Mouse (Mus musculus) kidney, embryonic 15.5 days (tissue): ENCODE measurements around the gene Clrn2. TPM values are rescaled to one million over a fixed set of nuclear protein-coding genes. Genes with fewer than 3 reads are reported as not detected.

ENCODE experiments used
- ATAC-seq: fragments of 200-750 bp; cut with Nextera tagmentation; replicated peaks from 2 replicates; pipeline ENCODE4 v1.8.0; 2017; ENCODE audit warnings: moderate TSS enrichment; ENCODE audit not compliant: low FRiP score
- H3K27ac ChIP-seq: fragments of 300-500 bp; sonication (generic); 2 replicates; pipeline ENCODE4 v1.5.1; 2015; ENCODE audit warnings: mild to moderate bottlenecking, inconsistent platforms
- H3K27me3 ChIP-seq: fragments of 300-500 bp; sonication (generic); 2 replicates; pipeline ENCODE4 v1.6.1; 2015; ENCODE audit warnings: inconsistent platforms
- H3K36me3 ChIP-seq: fragments of 300-500 bp; sonication (generic); 2 replicates; pipeline ENCODE4 v1.6.1; 2015; ENCODE audit warnings: inconsistent platforms
- H3K4me1 ChIP-seq: fragments of 300-500 bp; sonication (generic); 2 replicates; pipeline ENCODE4 v1.6.1; 2015; ENCODE audit warnings: inconsistent platforms
- H3K4me2 ChIP-seq: fragments of 300-500 bp; sonication (generic); 2 replicates; pipeline ENCODE4 v1.6.1; 2015; ENCODE audit warnings: moderate library complexity, mild to moderate bottlenecking, inconsistent platforms
- H3K4me3 ChIP-seq: fragments of 300-500 bp; sonication (generic); replicated peaks from 2 replicates; pipeline ENCODE4 v1.5.1; 2015; ENCODE audit warnings: mild to moderate bottlenecking, inconsistent platforms
- H3K9ac ChIP-seq: fragments of 300-500 bp; sonication (generic); 2 replicates; pipeline ENCODE4 v1.6.1; 2015; ENCODE audit warnings: mild to moderate bottlenecking, inconsistent platforms
- H3K9me3 ChIP-seq: fragments of 300-500 bp; sonication (generic); replicated peaks from 2 replicates; pipeline ENCODE4 v1.6.1; 2016; ENCODE audit warnings: inconsistent platforms
- WGBS: fragments of 180-500 bp; shearing (Covaris S2); methylation state at CpG from one replicate; pipeline ENCODE4 v1.1.7; 2015; ENCODE audit warnings: mixed read lengths; 5-methylcytosine and 5-hydroxymethylcytosine counted together
- polyA plus RNA-seq: library from polyadenylated mRNA; unstranded; fragments of >200 nt; fragmentation: Nextera tagmentation; extraction: Ambion mirVana; gene quantifications from 2 replicates; pipeline ENCODE4 v1.2.1, GENCODE M21; 2015

Gene Clrn2
- polyA plus RNA-seq, 1 experiment from 2014 or later, result not detected

DNA sequence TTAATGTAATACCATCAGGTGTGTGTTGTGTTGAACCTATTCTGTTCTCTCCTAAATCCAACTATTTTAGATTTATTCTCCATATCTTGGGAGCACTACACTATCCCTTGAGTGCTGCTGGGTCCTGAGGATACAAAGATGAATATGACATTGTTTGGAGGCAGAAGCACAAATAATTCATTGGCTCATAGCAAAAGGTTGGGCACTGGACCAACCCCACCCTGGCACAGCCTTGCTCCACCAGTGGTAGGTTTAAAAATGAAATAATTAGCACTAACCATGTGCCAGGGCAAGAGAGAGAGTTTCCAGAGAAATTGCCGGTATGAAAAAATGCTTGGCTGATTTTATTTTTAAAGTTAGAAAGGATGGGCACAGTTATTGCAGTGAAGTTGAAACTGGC is 20.0 kb downstream of the Clrn2 start:
- peaks cover 11% of the 10 kb centered on the region for H3K4me1 ChIP-seq
- no peak overlapping the region for H3K27ac ChIP-seq
- no peak overlapping the region for H3K4me2 ChIP-seq
- no peaks in the 10 kb centered on the region for H3K9me3 ChIP-seq
- no peak overlapping the region for H3K9ac ChIP-seq
- H3K4me3 ChIP-seq, result no peak overlapping the region
- H3K36me3 ChIP-seq, result no peaks in the 10 kb centered on the region
- no peaks in the 10 kb centered on the region for H3K27me3 ChIP-seq
- ATAC-seq, result no peak
- WGBS, result 85% methylated on average over 1 of the region's 1 CpGs

DNA sequence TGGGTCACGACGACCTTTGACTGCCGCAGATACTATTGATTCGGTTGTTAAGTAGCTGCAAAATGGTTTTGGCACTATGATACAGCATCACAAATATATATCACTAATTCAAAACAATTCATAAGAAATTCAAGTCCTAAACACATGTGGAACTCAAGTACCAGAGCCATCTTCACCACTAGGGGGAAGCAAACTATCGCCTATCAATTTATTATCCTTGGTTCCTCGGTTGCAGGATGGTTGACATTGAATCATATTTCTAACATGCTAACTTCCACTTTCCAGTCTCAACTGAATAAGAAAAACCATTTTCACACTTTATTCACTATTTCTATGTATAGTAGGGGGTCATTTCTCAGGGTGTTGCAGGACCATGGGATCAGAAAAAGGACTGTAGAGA is 20.7 kb downstream of the Clrn2 start:
- no peak overlapping the region for H3K4me3 ChIP-seq
- peaks cover 11% of the 10 kb centered on the region for H3K4me1 ChIP-seq
- WGBS, result 28% methylated on average over 6 of the region's 6 CpGs
- no peak overlapping the region for H3K9ac ChIP-seq
- no peaks in the 10 kb centered on the region for H3K27me3 ChIP-seq
- H3K27ac ChIP-seq, result no peak overlapping the region
- 0 out of 2 replicates have a peak, but pooled peaks have one; percentile 36 for ATAC-seq
- no peaks in the 10 kb centered on the region for H3K9me3 ChIP-seq
- H3K4me2 ChIP-seq, result no peak overlapping the region
- H3K36me3 ChIP-seq, result no peaks in the 10 kb centered on the region

- 78% methylated on average over 3 of the region's 4 CpGs for WGBS
- no peaks in the 10 kb centered on the region for H3K27me3 ChIP-seq
- no peak for ATAC-seq
Observed at GRCm38 (mm10) chr5:45474758-45475157, 21.2 kb downstream of the Clrn2 start.

DNA sequence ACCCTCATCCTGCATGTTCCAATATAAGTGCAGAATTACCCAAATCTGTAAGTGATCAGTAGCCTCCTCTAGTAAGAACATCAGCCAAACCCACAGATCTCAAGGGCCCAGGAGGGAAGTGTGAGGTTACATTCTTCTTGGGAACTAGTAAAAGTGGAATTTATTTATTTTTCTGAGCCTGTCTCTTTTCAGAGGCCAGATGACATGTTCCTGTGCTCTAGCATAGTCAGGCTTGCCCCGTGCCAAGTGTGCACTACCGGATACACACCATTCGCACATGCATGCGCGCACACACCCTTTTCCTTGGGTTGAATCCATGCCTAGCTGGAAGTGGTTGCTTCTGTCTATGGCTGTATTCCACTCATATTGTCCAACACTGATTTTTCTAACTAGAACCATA is 22.2 kb downstream of the Clrn2 start:
- whole genome bisulfite sequencing, result 84% methylated on average over 5 of the region's 5 CpGs
- no peak overlapping the region for H3K27ac ChIP-seq
- no peaks in the 10 kb centered on the region for H3K27me3 ChIP-seq
- no peak overlapping the region for H3K4me2 ChIP-seq
- H3K4me1 ChIP-seq, result peaks cover 11% of the 10 kb centered on the region
- H3K36me3 ChIP-seq, result no peaks in the 10 kb centered on the region
- ATAC-seq, result no peak
- no peaks in the 10 kb centered on the region for H3K9me3 ChIP-seq
- no peak overlapping the region for H3K9ac ChIP-seq
- H3K4me3 ChIP-seq, result no peak overlapping the region

More at GRCm38 (mm10) chr5:45474758-45475157, 21.2 kb downstream of the Clrn2 start:
- Histone ChIP-seq H3K27ac (no peak overlapping the region), H3K36me3 (no peaks in the 10 kb centered on the region), H3K4me1 (peaks cover 11% of the 10 kb centered on the region), H3K9ac (no peak overlapping the region), H3K4me2 (no peak overlapping the region), H3K9me3 (no peaks in the 10 kb centered on the region), H3K4me3 (no peak overlapping the region)

DNA sequence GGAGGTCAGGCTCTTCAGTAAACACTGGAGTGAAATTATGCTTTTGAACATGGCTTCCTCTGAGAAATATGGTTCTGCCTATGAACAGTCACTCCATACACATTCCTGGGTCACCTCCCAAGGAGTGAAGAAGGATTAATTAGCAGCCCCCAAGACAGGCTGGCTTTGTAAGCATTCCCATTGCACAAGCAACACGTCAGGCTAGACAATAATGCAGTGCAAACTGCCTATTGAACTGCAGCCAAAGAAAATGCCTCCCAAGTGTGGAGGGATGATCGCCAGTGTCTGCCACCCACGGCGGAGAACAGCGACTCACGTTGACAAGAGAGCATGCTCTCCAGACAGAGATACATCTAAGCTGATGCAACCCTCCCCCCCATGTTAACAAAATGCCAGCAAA is 22.7 kb downstream of the Clrn2 start:
- peak; percentile 46; the same call in 1 of the 2 replicates for ATAC-seq
- Histone ChIP-seq H3K4me3 (no peak overlapping the region), H3K36me3 (no peaks in the 10 kb centered on the region), H3K9ac (no peak overlapping the region), H3K4me2 (no peak overlapping the region), H3K27me3 (no peaks in the 10 kb centered on the region), H3K27ac (no peak overlapping the region), H3K4me1 (peaks cover 11% of the 10 kb centered on the region), H3K9me3 (no peaks in the 10 kb centered on the region)
- WGBS, result 48% methylated on average over 6 of the region's 6 CpGs

DNA sequence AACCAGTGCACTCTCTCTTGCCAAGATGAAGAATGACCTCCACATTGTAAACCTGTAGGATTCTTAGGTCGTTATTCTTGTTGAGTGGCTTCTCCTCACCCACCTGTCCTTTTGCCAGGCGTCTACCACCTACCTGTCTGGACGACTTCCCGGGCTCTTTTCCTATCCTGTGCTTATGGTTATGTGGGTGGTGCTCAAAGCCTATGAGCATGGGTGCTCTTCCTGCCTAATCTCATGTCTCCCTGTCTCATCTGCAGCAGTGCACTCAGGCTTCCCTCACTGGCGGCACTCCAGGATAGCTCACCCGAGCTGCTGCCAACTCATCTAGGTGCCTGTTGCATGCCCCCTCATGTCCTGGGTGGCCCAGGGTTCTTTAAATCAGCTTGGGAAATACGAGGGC is 24.1 kb downstream of the Clrn2 start:
- Histone ChIP-seq H3K27me3 (no peaks in the 10 kb centered on the region), H3K9me3 (no peaks in the 10 kb centered on the region), H3K9ac (no peak overlapping the region), H3K27ac (no peak overlapping the region), H3K36me3 (no peaks in the 10 kb centered on the region), H3K4me3 (no peak overlapping the region), H3K4me2 (no peak overlapping the region), H3K4me1 (peaks cover 11% of the 10 kb centered on the region)
- WGBS, result 87% methylated on average over 7 of the region's 7 CpGs
- no peak for ATAC-seq

DNA sequence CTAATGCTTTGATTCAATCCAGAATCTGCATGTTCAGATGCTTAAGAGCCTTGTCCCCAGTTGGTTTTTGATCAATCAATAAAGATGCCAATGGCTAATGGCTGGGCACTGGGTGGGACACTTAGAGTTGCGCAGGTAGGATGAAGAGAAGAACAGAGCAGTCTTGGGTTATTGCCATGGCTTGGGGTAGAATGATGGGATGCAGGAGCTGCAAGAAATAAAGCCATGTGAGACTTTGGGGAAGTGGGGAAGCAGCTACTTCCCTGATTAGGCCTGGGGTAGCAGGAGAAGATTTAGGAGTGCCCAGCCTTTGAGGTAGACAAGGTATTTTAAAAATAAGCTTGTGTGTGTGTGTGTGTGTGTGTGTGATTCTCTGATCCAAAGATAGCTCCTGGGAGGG is 26.5 kb downstream of the Clrn2 start:
- no peaks in the 10 kb centered on the region for H3K36me3 ChIP-seq
- ATAC-seq, result no peak
- no peaks in the 10 kb centered on the region for H3K9me3 ChIP-seq
- no peak overlapping the region for H3K27ac ChIP-seq
- 97% methylated on average over 1 of the region's 1 CpGs for WGBS
- peaks cover 8% of the 10 kb centered on the region for H3K4me1 ChIP-seq
- no peak overlapping the region for H3K4me2 ChIP-seq
- H3K9ac ChIP-seq, result no peak overlapping the region
- H3K27me3 ChIP-seq, result no peaks in the 10 kb centered on the region
- H3K4me3 ChIP-seq, result no peak overlapping the region

- H3K27ac ChIP-seq, result no peak overlapping the region
- H3K4me2 ChIP-seq, result no peak overlapping the region
- H3K27me3 ChIP-seq, result no peaks in the 10 kb centered on the region
- no peak overlapping the region for H3K4me3 ChIP-seq
- ATAC-seq, result no peak
- H3K4me1 ChIP-seq, result peaks cover 4% of the 10 kb centered on the region; the same call in 1 of the 2 replicates
- 89% methylated on average over 2 of the region's 2 CpGs for WGBS
- no peak overlapping the region for H3K9ac ChIP-seq
- no peaks in the 10 kb centered on the region for H3K9me3 ChIP-seq
- no peaks in the 10 kb centered on the region for H3K36me3 ChIP-seq
Observed at GRCm38 (mm10) chr5:45481125-45481524, 27.6 kb downstream of the Clrn2 start.

DNA sequence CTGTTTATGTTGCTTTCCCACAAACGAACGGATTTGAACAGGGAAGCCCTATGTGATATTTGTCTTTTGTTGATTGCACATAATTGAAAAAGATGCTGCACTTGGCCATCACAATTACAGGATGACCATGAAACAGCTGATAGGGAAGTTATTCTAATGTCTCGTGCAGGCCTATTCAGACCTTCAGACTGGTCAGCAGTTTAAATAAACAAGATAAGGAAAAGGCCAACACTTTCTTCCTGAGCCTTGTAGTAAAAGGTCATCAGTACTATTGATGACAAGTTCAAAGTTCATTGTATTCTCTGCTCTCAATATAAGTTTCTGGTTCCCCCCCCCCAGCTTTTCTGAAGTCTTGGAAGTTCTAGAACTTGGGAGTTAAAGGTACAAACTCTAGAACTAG is 29.1 kb downstream of the Clrn2 start:
- Histone ChIP-seq H3K9me3 (no peaks in the 10 kb centered on the region), H3K27me3 (no peaks in the 10 kb centered on the region), H3K4me3 (no peak overlapping the region), H3K4me1 (no peaks in the 10 kb centered on the region), H3K4me2 (no peak overlapping the region), H3K36me3 (no peaks in the 10 kb centered on the region), H3K9ac (no peak overlapping the region), H3K27ac (no peak overlapping the region)
- 57% methylated on average over 3 of the region's 3 CpGs for WGBS
- ATAC-seq, result no peak

DNA sequence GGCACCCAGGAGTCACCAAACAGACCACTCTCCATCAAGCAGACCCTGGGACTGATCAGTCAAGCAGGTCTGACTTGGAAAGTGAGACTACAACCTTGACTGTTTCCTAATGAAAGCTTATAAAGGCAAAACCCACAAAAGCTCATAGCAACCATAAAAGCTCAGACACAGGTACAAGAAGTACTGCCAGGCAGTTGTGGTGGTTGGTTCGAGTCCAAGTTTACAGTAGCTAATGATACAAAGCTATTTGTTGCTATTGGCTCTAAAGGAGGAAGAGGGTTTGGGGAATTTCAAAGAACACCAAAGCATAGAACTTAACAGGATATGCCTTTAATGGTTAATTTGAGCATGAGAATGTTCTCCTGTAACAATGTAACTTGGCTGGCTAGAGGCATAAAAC is 30.1 kb downstream of the Clrn2 start:
- 81% methylated on average over 1 of the region's 1 CpGs for WGBS
- no peak overlapping the region for H3K4me3 ChIP-seq
- H3K27me3 ChIP-seq, result no peaks in the 10 kb centered on the region
- no peak overlapping the region for H3K4me2 ChIP-seq
- H3K4me1 ChIP-seq, result no peaks in the 10 kb centered on the region
- no peak overlapping the region for H3K27ac ChIP-seq
- no peak for ATAC-seq
- no peak overlapping the region for H3K9ac ChIP-seq
- no peaks in the 10 kb centered on the region for H3K9me3 ChIP-seq
- H3K36me3 ChIP-seq, result no peaks in the 10 kb centered on the region

DNA sequence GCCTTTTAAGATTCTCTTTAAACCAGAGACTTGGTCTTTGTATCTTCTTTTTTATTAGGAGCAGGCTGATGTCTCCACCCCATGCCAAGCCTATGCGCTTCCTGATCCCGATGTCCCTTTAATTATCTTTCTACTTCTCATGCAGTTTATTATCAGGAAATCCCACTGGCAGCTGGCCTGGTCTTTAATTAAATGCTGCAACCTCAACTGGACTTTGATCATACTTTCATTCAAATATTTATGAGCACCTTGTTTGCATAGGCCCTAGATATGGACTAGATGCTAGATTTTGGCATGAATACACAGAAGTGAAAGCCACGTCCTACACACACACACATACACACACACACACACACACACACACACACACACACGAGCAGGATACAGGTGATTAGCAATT is 38.2 kb downstream of the Clrn2 start:
- ATAC-seq, result no peak
- Histone ChIP-seq H3K27ac (no peak overlapping the region), H3K4me2 (no peak overlapping the region), H3K9me3 (no peaks in the 10 kb centered on the region), H3K27me3 (no peaks in the 10 kb centered on the region), H3K4me1 (peaks cover 17% of the 10 kb centered on the region), H3K9ac (no peak overlapping the region), H3K4me3 (no peak overlapping the region), H3K36me3 (peaks cover 16% of the 10 kb centered on the region)
- WGBS, result 66% methylated on average over 4 of the region's 4 CpGs

DNA sequence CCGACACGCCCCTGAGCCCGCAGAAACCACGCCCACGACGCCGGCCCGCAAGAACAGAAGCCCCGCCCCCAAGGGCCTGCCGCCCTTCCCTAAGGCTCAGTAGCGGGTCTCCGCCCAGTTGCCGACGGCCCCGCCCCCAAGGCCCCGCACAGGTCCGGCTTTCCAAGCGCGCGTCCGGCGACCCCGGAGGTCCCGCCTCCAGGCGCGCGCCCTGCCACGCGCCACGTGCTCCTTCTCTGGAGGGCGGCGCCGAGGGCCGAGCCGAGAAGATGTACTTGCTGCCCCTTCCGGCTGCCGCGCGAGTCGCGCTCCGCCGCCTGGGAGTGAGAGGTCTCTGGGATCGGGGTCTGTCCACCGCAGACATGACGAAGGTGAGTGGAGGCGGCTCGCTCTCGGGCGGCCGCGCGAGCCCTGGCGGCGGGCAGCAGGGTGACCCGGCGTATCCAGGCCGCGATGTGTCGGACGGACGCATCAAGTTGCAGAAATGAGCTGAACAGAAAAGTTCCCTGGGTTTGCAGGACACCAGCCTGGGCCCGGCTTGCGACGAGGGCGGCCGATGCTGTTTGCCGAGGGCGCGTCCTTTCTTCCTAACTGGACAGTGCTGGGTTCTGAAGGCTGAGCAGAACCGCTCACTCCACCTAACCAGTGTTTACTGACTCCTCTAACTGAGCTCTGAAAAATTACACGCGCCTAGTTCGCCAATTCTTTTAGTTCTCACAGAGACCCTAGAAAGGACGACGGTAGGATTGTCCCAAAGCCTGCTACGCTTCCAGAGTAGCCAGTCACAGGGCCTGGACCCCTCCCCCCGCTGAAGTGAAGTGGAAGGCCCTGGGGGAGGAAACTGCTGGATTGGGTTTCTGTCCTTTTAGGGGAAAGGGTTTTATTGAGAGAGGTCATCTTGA is 39.9 kb downstream of the Clrn2 start, which contains the start of gene Lap3:
TSS of gene Lap3 (plus strand) at position 184 of the 902 bp plus-strand sequence.
- H3K27ac ChIP-seq, result peak within 1 kb of the TSS; percentile 88
- under 1% methylated on average over 78 of the region's 78 CpGs for WGBS
- peak; percentile 96 for ATAC-seq
- H3K9me3 ChIP-seq, result no peaks in the 10 kb centered on the region
- H3K4me1 ChIP-seq, result peaks cover 17% of the 10 kb centered on the region
- peak within 1 kb of the TSS; percentile 83 for H3K9ac ChIP-seq
- H3K27me3 ChIP-seq, result no peaks in the 10 kb centered on the region
- H3K4me3 ChIP-seq, result peak within 1 kb of the TSS; percentile 87
- peaks cover 32% of the 10 kb centered on the region for H3K36me3 ChIP-seq
- peak within 1 kb of the TSS; percentile 78 for H3K4me2 ChIP-seq
